Mouse (Mus musculus): Measurements from ENCODE around the gene Nav2. TPM values are rescaled to one million over a fixed set of nuclear protein-coding genes. Genes with fewer than 3 reads are reported as not detected.

The Nav2 gene
- 10.8 and 12.0 TPM in 2 replicates for polyA plus RNA-seq (2015; fragmentation: Nextera tagmentation; extraction: Ambion mirVana)

DNA sequence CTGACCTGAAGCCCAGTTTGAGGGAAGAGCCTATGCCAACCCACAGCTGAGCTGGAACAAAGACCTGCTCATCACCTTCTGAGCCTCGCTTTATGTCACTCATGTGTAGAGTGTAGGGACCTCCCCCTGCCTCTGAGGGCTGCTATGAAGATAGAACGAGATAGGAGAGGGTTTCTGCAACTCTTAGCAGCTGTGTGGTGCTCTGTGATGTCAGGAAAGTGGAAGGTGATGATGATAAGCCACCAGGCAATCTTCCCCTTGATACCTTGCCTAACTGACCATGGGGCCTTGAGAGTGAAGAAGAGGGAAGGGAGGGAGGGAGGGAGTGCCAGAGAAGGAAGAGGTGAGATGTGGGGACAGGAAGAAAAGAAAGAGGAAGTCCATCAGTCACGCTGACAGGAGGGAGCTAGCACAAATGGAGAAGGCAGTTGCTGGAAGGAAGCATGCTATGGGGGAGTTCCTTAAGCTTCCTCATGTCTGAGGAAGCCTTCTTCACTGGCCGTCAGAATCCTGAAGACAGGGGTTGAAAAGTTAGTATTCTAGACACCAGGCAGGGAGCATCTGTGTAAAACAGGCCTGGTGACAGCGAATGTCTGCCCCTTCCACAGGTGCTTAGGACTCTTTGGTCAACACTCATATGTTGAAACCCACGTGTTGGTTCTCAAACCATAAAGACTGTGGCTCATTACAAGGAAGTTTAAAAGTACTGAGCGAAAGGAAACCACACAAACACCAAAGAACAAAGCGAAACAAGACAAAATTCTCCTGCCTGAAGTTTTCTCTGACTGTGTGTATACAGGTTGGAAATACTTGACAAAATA, at the start of gene Nav2:
Gene Nav2 (plus strand): TSS at position 196 of the 821 bp plus-strand sequence.

DNA sequence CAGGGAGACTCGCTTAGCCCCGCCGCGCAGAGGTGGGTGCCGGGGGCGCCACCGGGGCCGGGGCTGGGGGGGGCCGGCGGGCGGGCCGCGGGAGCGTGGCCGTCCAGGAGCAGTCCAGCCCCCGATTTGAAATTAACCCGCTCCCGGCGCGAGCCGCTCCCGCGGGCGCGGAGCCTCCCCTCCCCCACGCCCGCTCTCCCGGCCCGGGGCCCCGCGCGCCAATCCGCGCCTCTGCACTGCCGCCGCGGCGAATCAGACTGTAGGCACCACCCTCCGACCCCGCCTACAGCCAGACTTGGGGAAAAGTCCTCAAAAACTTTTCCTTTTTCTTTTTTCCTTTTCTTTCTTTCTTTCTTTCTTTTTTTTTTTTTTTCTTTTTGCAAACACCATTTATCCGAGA, 27.0 kb upstream of the Nav2 start, which contains the start of gene E2f8:
Gene E2f8 (minus strand): TSS at position 111 of the 400 bp plus-strand sequence.

DNA sequence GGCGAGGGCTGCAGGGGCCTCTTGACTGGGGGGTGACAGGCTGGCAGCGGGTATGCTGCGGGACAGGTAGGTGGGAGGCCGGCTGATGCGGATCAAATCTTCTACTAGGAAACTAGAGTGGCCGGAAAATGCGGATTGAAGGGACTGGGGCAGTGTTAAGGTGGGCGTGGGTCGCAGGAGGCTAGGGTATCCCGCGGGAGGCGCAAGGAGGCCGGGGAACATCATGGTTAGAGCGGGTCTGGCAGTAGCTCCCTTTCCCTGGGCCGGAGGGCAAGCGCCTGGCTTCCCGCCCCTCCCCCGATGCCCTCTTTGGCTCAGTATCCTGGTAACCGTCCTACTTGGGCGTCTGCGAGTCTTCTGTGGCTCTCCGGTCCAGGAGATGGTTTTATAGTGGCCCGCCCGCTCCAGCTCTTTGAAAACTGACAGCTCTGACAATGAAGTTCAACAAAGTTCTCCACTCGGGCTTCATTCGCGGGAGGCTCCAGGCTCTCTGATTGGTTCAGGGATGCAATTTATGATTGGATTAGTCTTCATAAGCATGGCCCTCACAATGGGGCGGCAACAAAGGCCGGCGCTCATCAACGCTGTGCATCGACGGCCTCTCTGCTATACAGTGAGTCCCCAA, 728.1 kb downstream of the Nav2 start, which contains the start of gene Dbx1:
Gene Dbx1 (minus strand): TSS at position 359 of the 625 bp plus-strand sequence.

Other genes starting within 250 kb of the Nav2 start
- 12.9 and 13.7 TPM in 2 replicates for gene Zdhhc13, start 119.7 kb upstream of the Nav2 start, polyA plus RNA-seq (2015; fragmentation: Nextera tagmentation; extraction: Ambion mirVana)
- 430 and 609 TPM in 2 replicates for gene Csrp3, start 60.7 kb upstream of the Nav2 start, polyA plus RNA-seq (2015; fragmentation: Nextera tagmentation; extraction: Ambion mirVana)
- 4.6 and 5.6 TPM in 2 replicates for gene E2f8, start 27.1 kb upstream of the Nav2 start, polyA plus RNA-seq (2015; fragmentation: Nextera tagmentation; extraction: Ambion mirVana)

All from skeletal muscle tissue, postnatal 0 days (tissue).